Mouse (Mus musculus): Measurements from ENCODE around the gene Abcc2. TPM values are rescaled to one million over a fixed set of nuclear protein-coding genes. Genes with fewer than 3 reads are reported as not detected.

The Abcc2 gene
- polyA plus RNA-seq, 1 experiment from 2014 or later = 7.4 TPM

DNA sequence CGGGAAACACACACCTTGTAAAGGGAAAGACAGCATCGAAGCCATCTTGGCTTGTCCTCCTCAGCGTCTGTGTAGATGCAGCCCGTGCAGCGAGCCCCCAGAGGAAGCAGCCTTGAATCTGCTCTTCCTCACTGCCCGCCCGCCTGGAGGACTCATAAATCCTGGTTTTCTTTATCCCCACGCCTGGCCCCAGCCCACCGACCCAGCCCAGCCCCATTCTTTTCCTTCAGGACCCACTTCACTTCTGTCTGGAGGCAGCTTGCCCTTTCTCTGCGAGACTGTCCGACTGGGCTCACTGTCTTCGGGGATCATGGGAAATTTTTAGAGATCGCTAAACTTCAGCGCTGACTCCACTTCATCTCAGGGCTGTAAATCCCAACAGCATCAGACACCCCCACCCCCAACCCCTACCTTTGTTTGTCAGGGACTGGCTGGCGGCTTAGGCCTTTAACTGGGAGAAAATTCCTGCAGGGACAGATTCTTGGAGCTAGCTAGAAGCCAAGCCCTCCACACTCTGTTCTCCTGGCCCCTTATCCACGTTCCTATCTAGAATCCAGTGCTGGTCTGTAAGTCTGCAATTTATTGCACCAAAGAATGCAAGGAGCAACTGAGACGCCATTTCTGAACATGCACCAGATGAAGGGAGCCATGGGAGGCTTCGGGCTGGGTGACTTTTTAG, 101.0 kb downstream of the Abcc2 start:
- no peaks in the 10 kb centered on the region for H3K9me3 ChIP-seq (replicated peaks; ENCODE audit: low read length)
- 0 out of 2 replicates have a peak overlapping the region, but pooled peaks have one; percentile 5 for H3K9ac ChIP-seq (ENCODE audit: low read depth, low read length)
- H3K27ac ChIP-seq = peak overlapping the region; percentile 71
- H3K4me1 ChIP-seq (replicated peaks; ENCODE audit: insufficient read depth, low read length) = peaks cover 32% of the 10 kb centered on the region
- peak overlapping the region; percentile 39 for H3K4me2 ChIP-seq (ENCODE audit: low read length)
- no peaks in the 10 kb centered on the region for H3K36me3 ChIP-seq (ENCODE audit: insufficient read depth, low read length)
- no peak overlapping the region for H3K4me3 ChIP-seq (replicated peaks; ENCODE audit: low read depth, low read length)
- H3K27me3 ChIP-seq (ENCODE audit: insufficient read depth, low read length) = no peaks in the 10 kb centered on the region
- no peak for TF ChIP-seq CTCF (IDR thresholded peaks at IDR 0.05; ENCODE audit: low read depth)
- no peak for ATAC-seq (replicated peaks; ENCODE audit: low FRiP score, low read depth)
- DNase-seq (ENCODE audit: low spot score) = peak; percentile 54
- 14% methylated on average over 18 of the region's 18 CpGs for WGBS

- 54% methylated on average over 13 of the region's 13 CpGs for WGBS
- H3K9me3 ChIP-seq (replicated peaks; ENCODE audit: low read length) = no peaks in the 10 kb centered on the region
- no peak for TF ChIP-seq CTCF (IDR thresholded peaks at IDR 0.05; ENCODE audit: low read depth)
- H3K27ac ChIP-seq = no peak overlapping the region
- 0 out of 2 replicates have a peak, but pooled peaks cover 2% of the 10 kb centered on the region for H3K36me3 ChIP-seq (ENCODE audit: insufficient read depth, low read length)
- no peak overlapping the region for H3K9ac ChIP-seq (ENCODE audit: low read depth, low read length)
- DNase-seq (ENCODE audit: low spot score) = no peak
- peaks cover 23% of the 10 kb centered on the region for H3K4me1 ChIP-seq (replicated peaks; ENCODE audit: insufficient read depth, low read length)
- no peak for ATAC-seq (replicated peaks; ENCODE audit: low FRiP score, low read depth)
- H3K4me3 ChIP-seq (replicated peaks; ENCODE audit: low read depth, low read length) = no peak overlapping the region
- peak overlapping the region; percentile 27 for H3K4me2 ChIP-seq (ENCODE audit: low read length)
- H3K27me3 ChIP-seq (ENCODE audit: insufficient read depth, low read length) = no peaks in the 10 kb centered on the region
These were observed 102.9 kb downstream of the Abcc2 start for GRCm38 (mm10) chr19:43884668-43885498.

DNA sequence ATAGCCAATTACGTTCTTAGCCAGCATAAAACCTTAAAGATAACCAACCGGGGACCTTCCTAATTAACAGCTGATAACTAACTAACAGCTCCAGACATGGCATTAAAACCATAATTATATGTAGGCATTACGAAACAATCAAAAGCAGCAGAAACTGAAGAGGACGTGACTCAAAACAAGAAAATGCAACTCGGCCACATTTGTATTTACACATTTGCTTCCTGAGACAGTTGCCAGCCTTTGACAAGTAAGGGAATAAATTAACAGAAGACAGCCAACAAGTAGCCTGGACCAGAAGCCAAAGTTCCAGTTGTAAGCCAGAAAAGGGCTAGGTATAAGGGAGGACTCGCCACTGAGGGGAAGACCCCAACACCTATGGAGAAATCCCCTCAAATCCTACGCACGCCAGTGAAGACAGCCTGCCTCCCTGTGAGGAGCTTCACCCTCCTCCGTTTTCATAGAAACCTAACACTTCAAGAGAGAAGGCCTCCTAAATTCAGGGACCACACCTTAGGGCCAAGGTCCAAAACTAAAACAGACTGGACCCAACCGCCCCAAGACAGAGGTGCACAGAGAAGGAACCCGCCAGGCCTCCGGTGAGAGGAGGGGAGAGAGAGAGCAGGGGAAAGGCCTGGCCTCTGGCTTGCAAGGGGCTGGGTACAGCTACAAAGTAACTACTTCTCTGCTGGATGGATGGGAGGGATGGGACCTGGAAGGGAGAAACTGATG, 104.5 kb downstream of the Abcc2 start:
- Histone ChIP-seq H3K27ac (no peak overlapping the region), H3K9ac (ENCODE audit: low read depth, low read length) (0 out of 2 replicates have a peak overlapping the region, but pooled peaks have one; percentile 10), H3K27me3 (ENCODE audit: insufficient read depth, low read length) (no peaks in the 10 kb centered on the region), H3K4me2 (ENCODE audit: low read length) (peak overlapping the region; percentile 42), H3K4me1 (replicated peaks; ENCODE audit: insufficient read depth, low read length) (peaks cover 17% of the 10 kb centered on the region), H3K4me3 (replicated peaks; ENCODE audit: low read depth, low read length) (no peak overlapping the region), H3K36me3 (ENCODE audit: insufficient read depth, low read length) (0 out of 2 replicates have a peak, but pooled peaks cover 2% of the 10 kb centered on the region), H3K9me3 (replicated peaks; ENCODE audit: low read length) (no peaks in the 10 kb centered on the region)
- 47% methylated on average over 12 of the region's 12 CpGs for WGBS
- TF ChIP-seq CTCF (IDR thresholded peaks at IDR 0.05; ENCODE audit: low read depth) = no peak
- ATAC-seq (replicated peaks; ENCODE audit: low FRiP score, low read depth) (no peak), DNase-seq (ENCODE audit: low spot score) (no peak)

- DNase-seq (ENCODE audit: low spot score) = no peak
- Histone ChIP-seq H3K9ac (ENCODE audit: low read depth, low read length) (no peak overlapping the region), H3K27me3 (ENCODE audit: insufficient read depth, low read length) (no peaks in the 10 kb centered on the region), H3K4me1 (replicated peaks; ENCODE audit: insufficient read depth, low read length) (peaks cover 17% of the 10 kb centered on the region), H3K4me2 (ENCODE audit: low read length) (peak overlapping the region; percentile 49; the same call in 1 of the 2 replicates), H3K36me3 (ENCODE audit: insufficient read depth, low read length) (0 out of 2 replicates have a peak, but pooled peaks cover 2% of the 10 kb centered on the region), H3K4me3 (replicated peaks; ENCODE audit: low read depth, low read length) (no peak overlapping the region), H3K27ac (no peak overlapping the region), H3K9me3 (replicated peaks; ENCODE audit: low read length) (no peaks in the 10 kb centered on the region)
- 85% methylated on average over 5 of the region's 5 CpGs for WGBS
- TF ChIP-seq CTCF (IDR thresholded peaks at IDR 0.05; ENCODE audit: low read depth) = no peak; the same call in 1 of the 2 replicates
- ATAC-seq (replicated peaks; ENCODE audit: low FRiP score, low read depth) = no peak
These were observed 105.2 kb downstream of the Abcc2 start for GRCm38 (mm10) chr19:43887242-43887641.

DNA sequence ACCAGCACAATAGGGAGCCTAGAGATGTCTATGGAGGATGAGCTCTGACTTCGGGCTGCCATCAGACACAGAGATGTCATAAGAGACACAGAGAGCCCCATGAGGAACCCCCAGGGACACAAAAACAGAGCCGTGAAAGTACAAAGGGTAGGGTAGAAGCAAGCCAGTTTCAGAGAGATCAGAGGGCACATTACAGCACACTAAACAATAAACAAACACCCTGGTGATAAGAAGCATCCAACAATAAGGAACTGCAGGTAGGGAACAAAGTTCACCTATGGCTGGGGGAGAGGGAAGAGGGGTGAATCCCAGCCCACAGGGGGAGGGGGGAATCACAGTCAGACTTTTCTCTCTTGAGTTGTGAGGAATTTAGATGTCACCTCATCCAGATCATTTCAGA, 105.7 kb downstream of the Abcc2 start:
- 77% methylated on average over 2 of the region's 2 CpGs for WGBS
- Histone ChIP-seq H3K27me3 (ENCODE audit: insufficient read depth, low read length) (no peaks in the 10 kb centered on the region), H3K9me3 (replicated peaks; ENCODE audit: low read length) (no peaks in the 10 kb centered on the region), H3K4me2 (ENCODE audit: low read length) (peak overlapping the region; percentile 49; the same call in 1 of the 2 replicates), H3K27ac (no peak overlapping the region), H3K36me3 (ENCODE audit: insufficient read depth, low read length) (0 out of 2 replicates have a peak, but pooled peaks cover 2% of the 10 kb centered on the region), H3K4me1 (replicated peaks; ENCODE audit: insufficient read depth, low read length) (peaks cover 17% of the 10 kb centered on the region), H3K9ac (ENCODE audit: low read depth, low read length) (no peak overlapping the region), H3K4me3 (replicated peaks; ENCODE audit: low read depth, low read length) (no peak overlapping the region)
- ATAC-seq (replicated peaks; ENCODE audit: low FRiP score, low read depth) (no peak), DNase-seq (ENCODE audit: low spot score) (no peak)
- no peak for TF ChIP-seq CTCF (IDR thresholded peaks at IDR 0.05; ENCODE audit: low read depth)

Other genes starting within 250 kb of the Abcc2 start
- not detected in 2 replicates for gene Nkx2-3, start 169.9 kb upstream of the Abcc2 start, polyA plus RNA-seq (2015; fragmentation: Nextera tagmentation; extraction: Ambion mirVana)
- gene Slc25a28, start 107.3 kb upstream of the Abcc2 start, polyA plus RNA-seq (2015; fragmentation: Nextera tagmentation; extraction: Ambion mirVana) = 13.5 and 17.1 TPM in 2 replicates
- gene Entpd7, start 92.5 kb upstream of the Abcc2 start, polyA plus RNA-seq (2015; fragmentation: Nextera tagmentation; extraction: Ambion mirVana) = 11.3 and 12.0 TPM in 2 replicates
- 24.0 and 24.9 TPM in 2 replicates for gene Cutc, start 29.2 kb upstream of the Abcc2 start, polyA plus RNA-seq (2015; fragmentation: Nextera tagmentation; extraction: Ambion mirVana)
- 6.4 and 7.7 TPM in 2 replicates for gene Cox15, start 29.2 kb upstream of the Abcc2 start, polyA plus RNA-seq (2015; fragmentation: Nextera tagmentation; extraction: Ambion mirVana)
- gene Dnmbp, start 158.0 kb downstream of the Abcc2 start, polyA plus RNA-seq (2015; fragmentation: Nextera tagmentation; extraction: Ambion mirVana) = 19.2 and 20.7 TPM in 2 replicates
- 82.1 and 94.2 TPM in 2 replicates for gene Cpn1, start 204.4 kb downstream of the Abcc2 start, polyA plus RNA-seq (2015; fragmentation: Nextera tagmentation; extraction: Ambion mirVana)
- gene Cyp2c23, start 247.0 kb downstream of the Abcc2 start, polyA plus RNA-seq (2015; fragmentation: Nextera tagmentation; extraction: Ambion mirVana) = 1.1 and 1.7 TPM in 2 replicates